Mouse (Mus musculus) small intestine, adult 2 months (tissue): ENCODE data around the gene Sass6.

Experiments
- CTCF ChIP-seq: fragments of 200-500 bp; IDR thresholded peaks from 2 replicates; pipeline ENCODE4 v1.5.1; 2012; ENCODE audit warnings: low read depth, mild to moderate bottlenecking, control low read depth, inconsistent platforms, low read length, moderate library complexity, mixed read lengths; ENCODE audit not compliant: insufficient replicate concordance, insufficient read length; ENCODE audit errors: extremely low read depth
- POLR2A ChIP-seq: fragments of 200-500 bp; IDR thresholded peaks from 2 replicates; pipeline ENCODE4 v1.6.1; 2012; ENCODE audit warnings: low read depth, mild to moderate bottlenecking, control low read depth, inconsistent platforms, low read length, moderate library complexity

DNA sequence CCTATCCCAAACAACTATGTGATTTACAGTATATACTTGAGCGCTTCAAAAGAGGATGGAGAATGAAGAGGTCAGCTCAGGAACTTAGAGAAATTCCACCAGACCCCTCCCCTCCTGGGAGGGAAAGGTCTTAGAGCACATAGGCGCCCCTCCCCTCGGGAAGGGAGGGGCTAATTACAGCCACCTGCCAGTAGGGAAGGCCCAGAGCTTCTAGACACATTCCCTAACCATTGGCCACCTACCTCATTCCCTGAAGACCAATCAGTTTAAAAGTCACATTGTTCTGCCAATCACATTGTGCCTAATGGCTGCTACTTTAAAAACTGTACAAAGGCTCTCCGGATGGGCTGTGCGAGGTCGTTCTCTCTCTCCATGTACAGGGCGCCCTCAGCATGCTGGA is 27.9 kb downstream of the Sass6 start:
- no peak for TF ChIP-seq POLR2A
- no peak for TF ChIP-seq CTCF
